Mouse (Mus musculus) erythroid progenitor cell, adult 5-6 weeks (primary cell): Measurements from ENCODE around the gene Arhgap18. TPM values are rescaled to one million over a fixed set of nuclear protein-coding genes. Genes with fewer than 3 reads are reported as not detected.

Source experiments
- ATAC-seq: replicated peaks from 2 replicates; pipeline ENCODE4 v1.8.0; 2016; ENCODE audit warnings: moderate number of reproducible peaks, mild to moderate bottlenecking, moderate TSS enrichment, inconsistent platforms; ENCODE audit not compliant: poor library complexity, low FRiP score, severe bottlenecking
- total RNA-seq, 2 experiments: library from RNA; stranded (forward) in 1 of 2; stranded (reverse) in 1 of 2; fragments of 150-400 nt in 1 of 2; fragments of 186-747, 209-891 nt in 1 of 2; gene quantifications; 2 replicates each; pipeline versions ENCODE4 v1.2.3 to v1.2.4; 2015 to 2017; ENCODE audit warnings: low replicate concordance in 2 of 2

Arhgap18 gene
- total RNA-seq, 2 experiments from 2014 or later = 9.6 to 11.0 TPM

DNA sequence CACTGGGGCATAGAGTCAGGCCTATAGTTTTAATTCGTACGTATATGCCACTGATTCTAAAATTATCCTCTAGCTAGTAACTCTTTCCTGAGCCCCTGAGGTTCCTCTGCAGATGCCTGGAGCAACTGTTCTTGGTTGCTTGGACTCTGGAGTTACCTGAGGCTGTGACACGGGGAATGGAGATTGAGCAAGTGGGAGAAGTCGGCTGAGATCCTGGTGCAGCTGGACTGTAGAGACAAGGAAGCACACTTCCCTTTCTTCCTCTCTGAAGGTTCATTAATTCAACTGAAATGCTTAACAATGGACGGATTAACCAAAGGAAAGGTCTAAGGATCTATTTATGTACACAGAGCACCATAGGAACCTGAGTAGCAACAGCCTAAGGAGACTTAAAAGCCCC is 70.8 kb downstream of the Arhgap18 start:
- ATAC-seq = no peak

DNA sequence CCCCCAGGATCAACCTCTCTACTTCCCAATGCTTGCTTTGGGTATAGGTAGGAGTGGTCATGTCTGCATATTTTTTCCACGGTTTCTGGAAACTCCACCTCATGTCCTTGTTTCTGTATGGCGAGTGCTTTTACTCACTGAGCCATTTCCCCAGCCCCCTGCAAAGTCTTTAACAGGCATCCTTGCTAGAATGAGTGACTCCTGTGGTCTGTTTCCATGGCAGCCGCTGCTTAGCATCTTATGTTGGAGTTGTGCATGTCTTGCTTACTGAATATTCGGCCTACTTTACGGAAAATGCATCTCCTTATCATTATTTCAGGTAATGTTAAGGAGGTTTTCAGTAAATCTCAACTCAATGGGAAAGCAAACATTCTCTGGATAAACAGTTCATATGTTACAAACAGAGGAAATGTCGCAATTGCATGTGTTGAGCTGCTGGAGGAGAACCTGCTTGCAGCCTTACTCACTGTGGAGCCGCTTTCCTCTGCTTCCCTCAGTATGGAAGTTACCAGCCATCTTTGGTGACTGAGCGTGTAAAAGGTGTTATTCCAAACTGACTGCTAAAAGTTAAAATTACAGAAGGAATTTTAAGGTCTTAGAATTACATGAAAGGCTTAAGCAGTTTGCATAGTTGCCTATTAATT is 72.1 kb downstream of the Arhgap18 start:
- no peak for ATAC-seq

DNA sequence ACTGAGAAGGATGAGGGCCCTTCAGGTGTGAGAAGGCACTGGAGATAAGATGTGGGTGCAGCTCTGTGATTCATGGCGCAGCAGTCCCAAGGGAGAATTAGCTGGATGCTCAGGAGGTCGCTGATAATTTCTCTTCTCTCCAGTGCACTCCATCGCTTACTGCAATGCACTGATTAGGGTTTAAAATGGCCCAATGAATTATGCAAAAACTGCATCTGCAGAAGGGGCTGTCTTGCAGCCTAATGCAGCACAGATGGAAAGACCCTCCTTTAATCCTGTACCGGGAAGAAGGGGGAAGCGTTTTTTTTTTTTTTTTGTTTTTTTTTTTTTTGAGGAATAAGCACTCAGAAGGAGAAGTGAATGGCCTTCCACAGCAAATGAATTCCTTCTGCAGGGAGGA is 74.1 kb downstream of the Arhgap18 start:
- no peak for ATAC-seq

DNA sequence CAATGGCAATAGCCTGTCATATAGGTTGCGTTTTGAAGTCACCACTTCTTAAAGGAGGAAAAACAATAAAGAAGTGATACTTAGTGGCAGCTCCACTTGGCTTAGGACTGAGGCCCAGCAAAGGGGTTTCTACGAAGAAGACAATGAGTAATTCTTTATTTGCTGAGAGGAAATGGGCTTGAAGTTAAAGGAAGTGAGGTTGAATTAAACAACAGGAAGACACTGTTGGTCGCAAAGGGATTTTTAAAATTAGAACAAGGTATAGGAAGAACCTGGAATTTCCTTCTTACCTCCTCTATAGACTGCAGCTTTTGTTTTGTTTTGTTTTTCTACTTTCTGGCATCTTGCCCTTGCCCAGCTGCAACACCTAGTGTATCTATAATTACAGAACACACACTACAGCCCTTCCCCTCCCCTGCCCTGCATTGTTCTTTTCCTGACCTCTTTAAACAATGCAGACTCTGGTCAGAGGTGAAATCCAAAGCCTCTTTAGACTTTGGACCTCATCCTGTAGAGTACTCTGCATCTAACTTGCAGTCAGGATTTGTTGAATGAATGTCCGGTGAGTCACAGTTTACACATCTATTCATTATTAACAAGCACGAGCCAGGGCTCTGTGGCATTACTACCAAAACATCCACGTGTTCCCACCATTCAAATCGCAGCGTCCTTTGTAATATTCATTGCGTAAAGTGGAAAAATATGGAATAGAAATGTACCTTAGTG is 75.4 kb downstream of the Arhgap18 start:
- ATAC-seq = no peak

DNA sequence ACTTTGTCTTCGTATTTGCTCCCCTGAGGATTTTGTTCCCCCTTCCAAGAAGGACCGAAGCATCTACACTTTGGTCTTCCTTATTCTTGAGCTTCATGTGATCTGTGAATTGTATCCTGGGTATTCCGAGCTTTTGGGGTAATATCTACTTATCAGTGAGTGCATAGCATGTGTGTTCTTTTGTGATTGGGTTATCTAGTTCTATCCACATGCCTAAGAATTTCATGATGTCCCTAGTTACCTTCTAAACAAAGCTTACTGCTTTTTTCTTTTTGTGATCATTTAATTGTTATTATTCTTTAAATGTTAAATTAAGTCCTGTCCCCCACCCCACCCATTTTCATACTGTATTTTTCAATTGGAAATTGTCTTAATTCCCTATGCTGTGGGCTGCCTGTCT is 78.8 kb downstream of the Arhgap18 start:
- no peak for ATAC-seq

DNA sequence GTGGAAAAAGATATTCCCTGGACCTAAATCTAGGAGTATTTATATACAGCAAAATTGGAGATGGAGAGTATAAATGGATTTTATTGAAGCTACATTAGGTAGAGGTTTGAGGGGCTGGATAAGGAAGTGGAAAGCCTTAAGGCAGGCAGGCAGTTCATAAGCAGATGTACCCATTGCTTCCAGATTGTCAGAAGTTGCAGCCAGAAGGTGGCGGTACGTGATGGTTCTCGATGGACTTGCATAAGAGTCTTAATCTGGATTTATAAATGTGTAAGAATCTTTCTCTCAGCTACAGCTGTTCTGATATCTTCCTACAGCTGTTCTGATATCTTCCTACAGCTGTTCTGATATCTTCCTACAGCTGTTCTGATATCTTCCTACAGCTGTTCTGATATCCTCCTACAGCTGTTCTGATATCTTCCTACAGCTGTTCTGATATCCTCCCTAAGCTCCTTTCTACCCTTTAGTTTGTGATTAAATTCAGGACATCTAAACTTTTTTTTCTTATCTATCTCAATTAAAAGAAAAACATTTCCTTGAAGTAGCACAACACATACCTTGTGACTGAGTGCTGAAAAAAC is 79.5 kb downstream of the Arhgap18 start:
- no peak for ATAC-seq

DNA sequence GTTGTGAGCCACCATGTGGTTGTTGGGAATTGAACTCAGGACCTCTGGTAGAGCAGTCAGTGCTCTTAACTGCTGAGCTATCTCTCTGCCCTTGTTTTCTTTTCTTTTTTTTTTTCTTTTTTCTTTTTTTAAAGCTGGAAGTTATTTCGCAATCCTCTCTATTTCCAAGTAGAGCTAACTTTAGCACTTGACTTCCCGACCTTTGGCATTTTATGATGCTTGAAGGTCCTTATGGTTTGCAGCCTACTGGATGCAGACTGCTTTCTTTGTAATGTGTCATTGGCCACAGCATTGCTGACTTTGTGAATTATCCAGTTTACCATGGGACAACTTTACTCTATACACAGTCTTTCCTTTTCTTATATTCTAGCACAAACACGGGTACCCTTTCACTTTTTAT is 80.2 kb downstream of the Arhgap18 start:
- no peak for ATAC-seq

DNA sequence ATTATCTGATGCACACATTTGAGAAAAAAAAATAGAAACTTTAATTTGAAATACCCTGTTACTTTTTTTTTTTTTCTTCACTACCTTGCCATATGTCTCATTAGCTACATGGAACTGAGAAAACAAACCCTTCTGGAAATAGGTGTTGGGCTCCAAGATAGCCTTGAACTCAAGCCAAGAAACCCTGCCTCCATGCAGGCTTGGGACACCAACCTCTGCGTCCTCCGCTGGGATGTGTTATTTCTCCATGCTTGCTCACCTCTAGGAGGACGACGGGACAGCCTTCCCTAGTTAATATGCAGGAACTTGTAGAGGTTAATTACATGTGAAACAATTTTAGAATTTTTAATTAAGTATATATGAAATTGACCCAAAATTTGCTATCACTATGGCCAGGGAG is 96.1 kb downstream of the Arhgap18 start:
- ATAC-seq = no peak

DNA sequence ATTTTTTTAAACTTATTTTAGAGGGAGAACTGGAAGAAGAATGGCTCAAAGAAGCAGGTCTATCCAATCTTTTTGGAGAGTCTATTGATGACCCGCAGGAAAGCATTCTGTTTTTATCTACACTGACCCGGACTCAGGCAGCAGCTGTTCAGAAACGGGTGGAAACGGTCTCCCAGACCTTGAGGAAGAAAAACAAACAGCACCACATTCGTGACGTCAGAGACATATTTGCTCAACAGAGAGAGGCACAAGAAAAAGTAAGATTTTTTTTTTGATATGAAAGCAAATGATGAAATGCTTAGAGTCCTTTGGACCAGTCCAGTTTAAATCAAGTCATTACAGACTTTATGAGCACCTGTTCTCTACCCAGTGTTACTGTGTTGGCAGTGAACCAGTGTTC is 96.6 kb downstream of the Arhgap18 start:
- no peak for ATAC-seq

DNA sequence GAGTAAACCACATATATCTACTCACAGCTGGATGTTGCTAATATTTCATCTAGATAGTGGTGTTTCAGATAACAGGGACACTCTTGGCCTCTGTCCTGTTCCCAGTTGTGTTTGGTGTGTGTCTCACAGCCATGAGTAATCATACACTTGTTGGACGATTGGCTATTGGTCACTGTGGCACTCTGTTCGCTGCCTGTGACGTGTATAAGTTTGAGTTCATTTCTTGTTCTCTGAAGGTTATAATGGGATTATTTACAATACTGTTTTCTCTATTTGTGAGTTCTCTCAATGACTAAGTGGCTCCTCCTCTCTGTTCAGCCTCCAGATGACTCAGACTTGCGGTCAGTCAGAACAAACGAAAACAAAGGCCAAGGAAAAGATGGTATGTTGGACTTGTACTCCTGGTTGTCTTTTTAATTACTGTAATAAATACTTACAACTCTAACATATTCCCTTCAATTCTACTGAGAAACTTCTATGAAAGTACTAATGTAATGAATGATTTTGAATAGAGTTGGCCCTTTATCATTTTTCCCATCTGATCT is 101.4 kb downstream of the Arhgap18 start:
- ATAC-seq = no peak

DNA sequence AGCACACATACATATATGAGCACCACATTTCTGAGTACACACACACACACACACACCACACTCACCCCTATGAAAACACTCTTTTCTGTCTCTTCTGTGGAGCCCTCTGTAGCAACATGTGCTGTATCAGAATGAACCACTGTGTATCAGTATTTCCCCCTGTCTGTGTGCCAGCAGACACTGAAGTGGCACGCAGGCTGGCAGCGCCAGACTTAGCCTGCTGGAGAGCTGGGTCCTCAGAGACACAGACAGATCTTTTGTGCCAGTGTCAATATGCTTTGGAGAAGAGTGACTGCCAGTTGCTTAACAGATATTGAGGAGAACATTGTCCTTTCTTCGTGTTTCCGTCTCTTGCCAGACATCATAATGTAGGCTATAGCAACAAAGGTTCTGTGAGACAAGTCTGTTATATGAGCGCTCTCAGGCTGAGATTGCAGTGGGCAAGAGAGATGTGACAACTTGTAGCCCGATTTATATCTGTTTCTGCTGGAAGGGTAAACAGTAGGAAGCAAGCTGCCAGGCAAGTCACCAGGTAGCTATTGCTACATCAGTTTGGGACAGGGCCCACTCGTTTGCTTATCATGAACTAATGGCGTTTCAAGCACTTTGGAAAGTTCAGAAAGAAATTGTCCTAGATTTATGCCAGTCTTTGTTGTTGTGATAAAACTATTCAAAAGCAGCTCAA is 102.8 kb downstream of the Arhgap18 start:
- no peak for ATAC-seq

DNA sequence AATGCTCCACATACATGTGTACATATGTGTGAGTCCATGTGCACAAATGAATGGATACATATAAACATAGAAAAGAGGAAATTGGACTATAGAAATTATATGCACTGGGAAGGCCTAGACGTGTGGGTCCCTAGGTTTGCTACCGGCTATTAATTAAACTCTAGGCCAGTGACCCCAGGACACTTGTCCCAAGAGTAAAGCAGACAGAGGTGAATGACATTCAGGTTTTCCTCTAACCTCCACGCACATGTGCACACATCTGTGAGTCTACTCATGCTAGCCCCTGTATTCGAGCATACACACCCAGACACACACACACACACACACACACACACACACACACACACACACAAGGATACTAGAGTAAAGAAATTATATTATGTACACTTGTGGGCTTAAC is 104.4 kb downstream of the Arhgap18 start:
- no peak for ATAC-seq

DNA sequence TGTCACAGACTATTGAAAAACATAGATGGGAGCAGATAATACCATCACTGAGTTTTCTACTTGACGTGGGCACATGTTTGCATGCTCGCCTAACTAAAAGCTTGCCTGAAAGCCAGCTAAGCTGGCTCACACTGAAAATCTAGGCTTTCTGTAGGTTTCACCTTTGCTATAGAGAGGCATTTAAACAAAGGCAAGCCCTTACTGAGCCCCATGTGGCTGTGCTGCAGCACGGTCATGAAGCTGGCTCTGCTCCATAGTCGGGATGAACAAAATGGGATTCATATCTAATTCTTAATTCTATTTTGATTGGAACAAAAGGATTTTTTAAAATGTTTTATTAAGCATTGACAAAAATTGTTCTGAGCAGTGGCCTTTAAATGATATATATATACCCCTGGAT is 105.3 kb downstream of the Arhgap18 start:
- no peak for ATAC-seq

DNA sequence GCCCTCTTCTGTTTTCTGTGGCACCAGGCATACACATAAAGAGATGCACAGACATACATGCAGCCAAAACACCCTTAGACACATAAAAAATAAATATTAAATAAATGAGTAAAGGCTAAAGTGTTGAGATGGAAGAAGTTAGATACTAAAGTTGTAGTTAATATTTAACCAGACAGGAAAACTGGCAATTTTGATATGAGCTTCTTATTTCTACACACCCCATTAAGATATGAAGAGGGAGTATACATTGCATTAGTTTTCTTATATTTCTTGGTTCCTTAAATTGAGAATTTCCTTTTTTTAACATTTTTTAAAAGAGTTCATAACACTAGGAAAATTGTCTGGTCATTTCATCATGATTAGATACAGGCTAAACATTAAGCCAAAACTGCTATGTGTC is 108.0 kb downstream of the Arhgap18 start:
- no peak for ATAC-seq

DNA sequence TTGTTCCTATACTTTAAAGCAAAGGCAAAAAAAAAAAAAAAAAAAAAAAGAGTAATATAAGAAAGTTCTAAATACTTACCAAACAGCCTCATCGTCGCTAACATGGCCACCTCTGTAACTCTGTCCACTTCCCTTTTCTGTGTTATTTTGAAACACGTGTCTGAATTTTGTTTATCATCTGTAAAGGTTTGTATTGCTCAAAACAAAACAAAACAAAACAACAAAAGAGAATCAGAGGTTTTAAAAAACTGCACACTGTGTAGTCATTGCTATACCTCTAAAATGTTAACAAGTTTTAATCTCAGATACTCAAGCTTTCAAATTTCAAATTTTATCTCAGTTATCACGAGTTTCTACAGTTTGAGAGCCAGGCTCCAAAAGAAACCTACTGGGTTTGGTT is 109.0 kb downstream of the Arhgap18 start:
- no peak for ATAC-seq

DNA sequence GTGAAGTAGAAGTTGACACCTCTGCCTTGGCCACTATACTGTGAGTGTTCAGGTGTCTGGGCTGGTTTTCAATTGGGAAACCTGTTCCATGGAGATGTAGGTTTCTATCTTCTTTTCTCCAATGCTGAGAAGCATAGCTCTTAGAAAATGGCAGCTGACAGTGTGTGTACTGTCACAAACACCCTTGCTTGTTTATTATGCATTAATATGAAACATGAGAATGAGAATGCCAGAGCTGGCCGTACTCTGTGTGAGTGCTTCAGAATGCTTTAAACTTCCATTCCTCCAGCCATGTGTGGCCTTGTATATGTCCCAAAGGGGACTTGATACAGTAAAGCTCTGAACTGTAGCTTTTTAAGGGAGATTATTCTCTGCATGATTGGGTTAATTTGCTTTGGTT is 110.8 kb downstream of the Arhgap18 start:
- ATAC-seq = no peak

DNA sequence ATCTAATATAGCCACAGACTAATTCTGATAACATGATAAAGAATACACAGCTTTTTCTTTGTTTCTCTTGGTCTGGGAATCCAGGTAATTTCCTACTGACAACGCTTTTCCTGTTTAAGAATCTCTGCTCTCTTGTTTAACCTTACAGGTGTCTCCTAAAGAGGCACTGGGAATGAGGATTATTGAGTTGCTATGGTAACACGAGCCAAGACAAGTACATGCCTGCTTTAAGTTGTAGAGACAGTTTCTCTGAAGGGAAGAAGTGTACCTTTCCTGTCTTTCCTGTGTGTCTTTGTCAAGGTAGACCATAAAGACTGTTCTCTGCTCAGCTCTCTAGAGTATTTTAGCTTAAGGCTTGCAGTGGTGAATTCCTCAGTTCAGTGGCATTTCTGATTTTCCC is 117.6 kb downstream of the Arhgap18 start:
- no peak for ATAC-seq

DNA sequence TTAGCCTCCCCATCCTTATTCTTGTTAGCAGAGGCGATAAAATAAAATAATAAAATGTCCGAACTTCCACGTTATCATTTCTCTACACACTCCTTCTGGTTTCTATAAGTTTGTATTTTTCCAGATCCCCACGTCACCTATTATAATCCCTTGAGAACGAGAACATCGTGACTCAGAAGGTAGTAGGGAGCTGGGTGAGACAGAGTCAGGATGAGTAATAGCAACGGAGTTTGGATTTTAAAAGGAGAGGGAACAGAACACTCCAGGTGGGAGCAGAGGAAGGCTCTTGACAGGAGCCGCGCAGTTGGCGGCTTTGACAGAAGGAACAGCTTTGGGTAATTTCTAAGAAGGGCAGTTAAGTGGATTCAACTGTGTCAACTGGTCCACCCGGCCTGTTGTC is 124.1 kb downstream of the Arhgap18 start:
- ATAC-seq = no peak

DNA sequence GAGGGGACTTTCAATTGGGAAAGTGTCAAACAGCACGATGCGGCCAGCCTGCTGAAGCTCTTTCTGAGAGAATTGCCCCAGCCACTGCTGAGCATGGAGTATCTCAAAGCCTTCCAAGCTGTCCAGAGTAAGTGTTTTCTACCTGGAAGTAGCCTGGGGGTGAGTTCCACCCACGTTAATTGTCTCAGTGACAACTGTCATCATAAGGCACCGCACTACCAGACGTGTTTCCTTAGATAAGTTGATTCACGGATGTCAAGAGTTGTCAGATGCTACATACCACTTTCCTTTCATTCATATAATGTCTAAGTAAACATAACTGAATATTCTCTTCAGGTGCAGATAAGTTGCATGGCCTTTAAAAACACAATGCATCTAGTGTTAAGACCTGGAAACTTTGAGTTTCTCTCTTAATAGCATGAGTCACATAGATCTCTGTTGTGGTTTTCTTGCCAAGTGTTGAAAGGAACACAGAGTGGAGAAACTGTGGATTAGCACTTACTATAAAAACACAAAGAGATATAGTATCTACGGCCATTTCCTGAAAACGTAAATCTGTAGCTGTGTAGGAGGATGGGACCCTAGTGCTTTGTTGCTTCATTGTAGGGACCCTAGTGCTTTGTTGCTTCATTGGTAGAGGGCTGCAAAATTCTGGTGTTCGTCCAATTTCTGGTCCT is 125.8 kb downstream of the Arhgap18 start:
- no peak for ATAC-seq

DNA sequence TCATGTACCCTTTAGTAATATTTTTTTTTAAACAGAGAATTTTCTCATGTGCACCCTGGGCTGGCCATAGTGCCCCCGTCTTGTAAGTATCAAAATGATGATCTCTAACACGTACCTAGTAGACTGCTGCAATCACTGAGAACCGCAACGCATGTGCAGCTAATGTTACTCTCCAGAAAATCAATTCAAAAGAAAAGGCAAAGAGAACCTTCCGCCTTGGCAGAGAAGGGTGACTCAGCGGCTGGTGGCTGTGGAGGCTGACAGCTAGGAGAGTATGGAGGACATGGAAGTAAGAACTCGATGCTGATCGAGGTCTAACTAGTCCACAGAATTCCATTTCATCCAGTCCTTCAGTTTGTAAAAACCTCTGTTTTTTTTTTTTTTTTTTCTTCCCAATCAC is 131.7 kb downstream of the Arhgap18 start:
- no peak for ATAC-seq
